Mouse (Mus musculus): ENCODE results near the gene Itih1.

Gene Itih1

DNA sequence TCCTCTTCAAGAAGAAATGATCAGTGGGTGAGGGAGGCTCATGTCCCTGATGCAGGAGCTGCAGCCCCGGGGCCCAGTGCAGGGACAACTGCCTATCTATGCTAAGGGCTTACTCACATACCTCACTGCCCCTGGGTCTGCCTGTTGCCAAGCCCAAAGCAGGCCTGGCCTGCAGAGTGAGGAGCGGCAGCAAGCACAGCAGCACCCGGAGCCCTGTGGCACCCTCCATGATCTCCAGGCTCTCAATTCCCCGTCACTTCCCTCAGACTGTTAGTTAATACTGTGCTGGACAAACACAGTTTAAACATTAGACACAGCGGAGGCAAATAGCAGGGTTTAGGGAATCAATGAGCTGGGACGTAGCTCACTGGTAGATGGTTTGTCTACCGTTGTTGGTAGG lies at the start of gene Itih1:
TSS of gene Itih1 (minus strand) at position 252 of the 400 bp plus-strand sequence.
- CTCF ChIA-PET, result interaction anchor here (0.8 to 3.1 kb wide), 13 partner anchors 9 to 840 kb away, joined by 3 to 10 read pairs (median 4); no protein-coding TSS in a partner anchor
- POLR2A ChIA-PET, result interaction anchor here in 1 of 4 experiments (0.8 to 3.4 kb wide), 5 partner anchors 11 to 54 kb away, joined by 3 to 12 read pairs (median 4); no protein-coding TSS in a partner anchor

DNA sequence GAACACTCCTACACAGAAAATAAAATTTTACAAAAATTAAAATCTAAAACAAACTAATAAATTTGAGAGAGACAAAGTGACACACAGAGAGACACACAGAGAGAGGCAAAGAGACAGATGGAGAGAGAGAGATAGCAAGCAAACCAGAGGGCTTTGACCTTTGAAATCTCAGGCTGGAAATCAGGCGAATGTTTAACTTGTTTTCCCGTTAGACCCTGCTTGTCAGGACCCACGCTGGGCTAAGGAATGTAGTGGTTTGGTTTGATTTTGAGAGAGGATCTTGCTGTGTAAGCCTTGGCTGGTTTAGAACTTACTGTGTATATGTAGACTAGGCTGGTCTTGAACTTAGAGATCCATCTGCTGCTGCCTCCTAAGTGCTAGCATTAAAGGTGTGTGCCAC lies 33.1 kb upstream of the Itih1 start:
- CTCF ChIA-PET, result no interaction called here
- POLR2A ChIA-PET, result interaction anchor here in 1 of 4 experiments (0.6 kb wide), 1 partner anchor 13 kb away, joined by 3 read pairs; no protein-coding TSS in a partner anchor

DNA sequence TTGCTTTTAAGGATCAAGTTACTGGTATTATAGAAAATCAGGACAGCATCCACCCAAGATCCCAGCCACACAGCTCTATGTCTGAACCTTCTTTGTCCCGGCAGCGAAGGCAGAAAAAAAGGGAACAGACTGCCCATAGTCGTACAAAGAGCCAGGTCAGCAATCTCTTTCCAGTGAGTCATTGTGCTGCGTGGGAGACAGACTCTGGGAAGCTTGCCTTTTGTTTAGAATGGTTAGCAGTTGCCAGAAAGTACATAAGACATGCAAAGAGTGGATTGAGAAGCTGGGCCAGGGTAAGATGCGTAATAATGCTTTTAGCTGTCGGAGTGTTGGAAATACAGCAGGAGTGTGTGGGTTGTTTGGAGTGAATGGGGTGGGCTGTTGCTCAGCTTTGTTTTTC lies 31.1 kb upstream of the Itih1 start:
- CTCF ChIA-PET, result no interaction called here
- POLR2A ChIA-PET, result no interaction called here

DNA sequence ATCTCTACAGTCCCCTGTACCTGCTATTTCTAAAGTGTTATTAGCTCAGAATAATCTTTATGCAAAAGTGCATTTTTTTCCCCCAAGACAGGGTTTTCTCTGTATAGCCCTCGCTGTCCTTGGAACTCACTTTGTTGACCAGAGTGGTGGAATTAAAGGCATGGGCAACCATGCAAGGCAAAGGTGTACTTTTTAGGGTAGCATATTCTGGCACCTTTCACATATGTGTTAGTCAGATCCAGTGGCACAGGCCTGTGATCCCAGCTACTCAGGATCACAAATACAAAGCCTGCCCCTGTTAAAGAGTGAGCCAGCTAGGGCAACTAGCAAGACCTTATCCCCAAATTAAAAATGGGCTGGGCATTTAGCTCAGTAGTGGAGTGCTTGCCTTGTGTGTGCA lies 17.3 kb upstream of the Itih1 start:
- ChIA-PET CTCF (interaction anchor here in 1 of 4 experiments (0.7 to 1.3 kb wide), 2 partner anchors 9 to 512 kb away, joined by 3 to 7 read pairs; partner anchors contain the start of gene Nek4), POLR2A (interaction anchor here in 3 of 4 experiments (1.2 to 1.8 kb wide), 3 partner anchors 9 to 10 kb away, joined by 3 to 8 read pairs (median 8); partner anchors contain the start of gene Nek4 (in 2 of the 3))

DNA sequence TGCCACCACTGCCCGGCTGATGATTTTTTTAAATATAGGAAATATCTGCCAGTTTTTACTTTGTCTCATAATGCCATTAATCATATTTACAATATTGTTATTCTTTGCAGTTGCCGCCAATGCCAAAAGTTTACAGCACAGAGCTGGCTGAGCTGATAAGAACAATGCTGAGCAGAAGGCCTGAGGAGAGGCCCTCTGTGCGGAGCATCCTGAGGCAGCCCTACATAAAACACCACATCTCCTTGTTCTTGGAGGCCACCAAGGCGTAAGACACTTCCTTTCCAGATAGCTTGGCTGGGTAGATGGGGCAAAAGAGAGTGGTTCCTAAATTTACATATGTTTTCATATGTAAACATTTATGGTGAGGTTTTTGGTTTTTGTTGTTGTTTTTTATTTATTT lies 15.9 kb upstream of the Itih1 start:
- ChIA-PET CTCF (no interaction called here), POLR2A (interaction anchor here in 2 of 4 experiments (1.2 to 1.4 kb wide), 2 partner anchors 8 to 9 kb away, joined by 3 to 8 read pairs; partner anchors contain the start of gene Nek4 (in 1 of the 2))

DNA sequence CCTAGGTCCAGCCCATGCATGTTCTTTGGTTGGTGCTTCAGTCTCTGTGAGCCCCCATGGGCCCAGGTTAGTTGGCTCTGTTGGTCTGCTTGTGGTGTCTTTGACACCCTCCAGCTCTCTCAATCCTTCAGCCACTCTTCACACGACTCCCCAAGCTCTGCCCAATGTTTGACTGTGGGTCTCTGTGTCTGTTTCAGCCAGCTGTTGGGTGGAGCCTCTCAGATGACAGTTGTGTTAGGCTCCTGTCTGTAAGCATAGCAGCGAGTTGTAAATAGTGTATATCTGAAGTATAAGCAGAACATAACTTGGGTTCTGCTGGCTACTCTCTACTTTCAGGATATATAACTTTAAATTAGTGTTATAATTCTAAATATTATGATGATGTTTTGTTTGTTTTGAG lies 15.4 kb upstream of the Itih1 start:
- POLR2A ChIA-PET, result interaction anchor here in 1 of 4 experiments (0.7 kb wide), 1 partner anchor 14 kb away, joined by 3 read pairs; no protein-coding TSS in a partner anchor
- CTCF ChIA-PET, result no interaction called here

DNA sequence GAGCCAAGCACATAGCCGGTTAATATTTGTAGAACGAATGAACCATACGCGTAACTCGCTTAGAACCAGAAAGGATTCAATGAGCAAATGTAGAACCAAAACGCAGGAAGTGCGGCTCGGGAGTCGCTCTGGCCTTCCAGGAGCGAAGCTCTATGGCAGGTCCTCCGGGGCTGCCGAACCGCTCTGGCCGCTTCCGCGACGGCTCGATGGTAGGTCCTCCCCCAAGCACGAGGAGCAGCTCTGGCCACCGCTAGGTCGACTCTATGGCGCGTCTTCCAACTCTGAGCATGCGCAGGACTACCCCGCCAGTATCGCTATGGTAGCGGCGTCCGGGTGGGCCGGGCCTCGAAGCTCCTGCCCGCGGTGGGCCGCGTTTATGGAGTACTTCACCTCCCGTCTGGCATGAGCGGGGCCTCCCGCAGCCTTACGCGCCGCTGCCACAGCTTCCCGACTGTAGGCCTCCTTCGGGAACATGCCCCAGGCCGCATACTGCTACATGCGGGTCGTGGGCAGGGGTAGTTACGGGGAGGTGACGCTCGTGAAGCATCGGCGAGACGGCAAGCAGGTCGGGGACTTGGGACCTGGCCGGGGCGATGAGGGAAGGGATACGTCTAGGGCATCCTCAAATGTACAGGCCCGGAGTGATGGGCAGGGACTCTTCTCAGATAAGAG lies 8.2 kb upstream of the Itih1 start, which contains the start of gene Nek4:
TSS of gene Nek4 (plus strand) at position 224 of the 672 bp plus-strand sequence.
- ChIA-PET CTCF (interaction anchor here in 2 of 4 experiments (0.6 to 2.1 kb wide), 6 partner anchors 9 to 84 kb away, joined by 3 to 8 read pairs (median 4); no protein-coding TSS in a partner anchor), POLR2A (interaction anchor here in 3 of 4 experiments (0.6 to 2.3 kb wide), 50 partner anchors 9 to 1367 kb away, joined by 3 to 13 read pairs (median 4); partner anchors contain the start of genes Mustn1 (in 2 of the 3), Prkcd (in 2 of the 3), Rft1 (in 2 of the 3) and Dcp1a (in 1 of the 3))

DNA sequence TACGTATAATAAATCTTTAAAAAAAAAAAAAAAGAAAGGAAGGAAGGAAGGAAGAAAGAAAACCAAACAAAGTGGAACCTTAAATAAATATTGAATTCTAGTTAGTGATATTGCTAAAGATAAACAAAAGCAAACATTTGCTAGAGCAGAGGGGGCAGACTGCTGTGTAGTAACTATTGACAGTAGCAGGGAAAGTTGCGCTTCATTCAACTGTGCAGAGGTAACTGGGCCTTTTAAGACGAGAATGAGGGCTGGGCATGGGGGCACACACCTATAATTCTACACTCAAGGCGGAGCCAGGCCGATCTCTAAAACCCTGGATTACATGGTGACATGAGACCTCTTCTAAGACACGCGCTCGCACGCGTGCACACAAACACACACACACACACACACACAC lies 6.9 kb upstream of the Itih1 start:
- ChIA-PET CTCF (interaction anchor here in 3 of 4 experiments (0.6 to 2.1 kb wide), 4 partner anchors 37 to 565 kb away, joined by 3 to 8 read pairs (median 4); no protein-coding TSS in a partner anchor), POLR2A (interaction anchor here in 3 of 4 experiments (0.6 to 2.3 kb wide), 19 partner anchors 9 to 324 kb away, joined by 3 to 13 read pairs (median 7); partner anchors contain the start of genes Mustn1 (in 1 of the 3), Rft1 (in 1 of the 3) and Sfmbt1 (in 1 of the 3))

DNA sequence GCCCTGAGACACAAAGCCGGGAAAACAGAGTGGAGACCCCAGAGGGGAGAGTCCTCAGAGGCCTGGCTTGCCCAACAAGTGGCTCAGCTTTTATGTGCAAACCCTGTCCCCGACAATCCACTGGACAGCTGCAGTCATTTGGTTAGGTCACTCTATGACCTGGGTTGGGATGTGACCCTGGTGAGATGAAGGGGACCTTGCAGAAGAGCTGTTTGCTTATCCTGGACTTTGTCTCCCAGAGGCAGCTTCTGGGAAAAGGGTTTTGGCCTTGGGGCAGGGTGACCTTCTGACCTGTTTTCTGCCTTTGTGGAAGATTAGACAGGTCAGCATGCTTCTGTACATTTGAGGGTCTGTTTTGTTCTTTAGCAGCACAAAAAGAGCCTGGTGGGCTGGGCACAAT lies 1.7 kb upstream of the Itih1 start:
- ChIA-PET CTCF (interaction anchor here (1.5 to 3.1 kb wide), 4 partner anchors 78 kb away, joined by 5 to 9 read pairs (median 8); no protein-coding TSS in a partner anchor), POLR2A (interaction anchor here in 2 of 4 experiments (0.7 to 3.4 kb wide), 10 partner anchors 11 to 184 kb away, joined by 3 to 12 read pairs (median 4); partner anchors contain the start of gene Smim4 (in 1 of the 2))

DNA sequence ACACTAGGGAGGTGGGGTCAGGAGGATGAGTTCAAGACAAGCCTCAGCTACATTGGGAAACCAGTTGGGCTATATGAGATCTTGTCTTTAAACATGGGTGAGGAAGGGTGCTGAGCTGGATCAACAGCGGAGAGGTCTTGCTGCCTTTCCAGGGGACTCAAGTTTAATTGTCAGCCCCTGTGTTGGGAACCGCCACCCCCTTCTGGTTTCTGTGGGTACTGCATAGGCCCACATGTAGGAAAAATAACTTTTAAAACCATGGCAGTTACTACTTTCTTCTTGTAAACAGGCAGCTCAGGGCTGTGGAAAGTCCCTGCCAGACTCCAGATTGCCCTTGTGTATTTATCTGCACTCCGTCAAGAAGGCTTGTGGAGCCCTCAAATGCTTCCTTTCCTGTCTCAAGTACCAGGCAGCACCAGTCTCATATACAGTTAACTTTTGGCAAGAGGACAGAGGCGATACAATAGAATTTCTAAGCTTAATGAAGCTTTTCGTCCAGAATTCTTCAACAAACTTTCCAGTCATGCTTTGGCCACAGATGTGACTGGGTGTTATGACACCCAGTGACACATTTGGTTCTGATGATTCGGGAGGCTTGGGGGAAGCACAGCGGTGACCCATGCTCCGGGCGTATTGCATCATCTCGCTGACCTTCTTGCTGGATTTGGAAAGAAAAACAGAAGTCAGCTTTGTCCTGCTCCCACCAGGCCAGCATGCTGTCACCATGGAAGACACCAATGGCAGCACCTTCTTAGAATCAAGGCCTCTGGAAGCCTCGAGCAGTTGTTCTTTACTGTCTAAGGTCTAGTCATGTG lies 978 bp upstream of the Itih1 start:
- ChIA-PET CTCF (interaction anchor here (0.6 to 3.1 kb wide), 20 partner anchors 10 to 566 kb away, joined by 3 to 10 read pairs (median 4); partner anchors contain the start of gene Tmem110 (in 1 of the 4)), POLR2A (interaction anchor here in 3 of 4 experiments (0.6 to 3.4 kb wide), 12 partner anchors 10 to 184 kb away, joined by 3 to 12 read pairs (median 4); partner anchors contain the start of genes Itih3 (in 1 of the 3) and Smim4 (in 1 of the 3))

DNA sequence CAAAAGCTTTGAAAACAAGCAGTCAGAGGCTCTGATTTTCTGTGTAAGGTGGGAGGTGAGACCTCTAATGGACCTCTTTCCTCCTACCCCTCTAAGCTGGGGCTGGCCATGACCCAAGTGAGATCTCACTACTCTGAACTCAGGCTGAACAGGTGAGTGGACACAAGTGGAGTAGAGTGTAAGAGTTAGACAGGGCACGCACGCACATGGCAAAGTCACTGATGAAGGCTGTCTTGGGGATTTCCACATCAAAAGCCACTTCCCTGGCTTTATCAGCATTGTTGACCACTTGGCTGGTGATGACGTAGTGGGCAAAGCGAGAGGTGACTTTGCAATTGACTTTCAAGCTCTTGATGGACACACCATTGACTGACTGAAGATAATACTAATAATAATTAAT lies 835 bp downstream of the Itih1 start:
- POLR2A ChIA-PET, result interaction anchor here in 1 of 4 experiments (3.7 kb wide), 1 partner anchor 9 kb away, joined by 9 read pairs; the partner anchor contains the start of gene Nek4
- CTCF ChIA-PET, result interaction anchor here in 1 of 4 experiments (0.8 kb wide), 1 partner anchor 9 kb away, joined by 3 read pairs; the partner anchor contains the start of gene Nek4

DNA sequence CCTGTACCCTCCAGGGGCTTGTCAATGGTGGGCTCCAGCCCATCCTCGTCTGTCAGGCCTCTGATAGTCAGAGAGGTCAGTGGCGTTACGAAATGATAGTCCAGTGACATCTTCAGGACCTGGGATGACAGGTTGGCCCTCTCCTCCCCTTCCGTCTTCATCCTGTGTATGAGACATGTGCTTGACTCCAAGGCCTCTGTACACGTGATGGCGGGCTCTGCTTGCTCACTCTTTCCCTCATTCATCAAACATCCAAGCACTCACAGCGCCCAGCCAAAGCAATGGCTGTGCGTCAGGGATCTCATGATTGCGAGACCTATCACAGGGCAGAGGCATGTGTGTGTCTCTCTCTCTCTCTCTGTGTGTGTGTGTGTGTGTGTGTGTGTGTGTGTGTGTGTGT lies 9.7 kb downstream of the Itih1 start:
- POLR2A ChIA-PET, result interaction anchor here (0.6 to 1.7 kb wide), 6 partner anchors 10 to 54 kb away, joined by 3 to 6 read pairs (median 4); partner anchors contain the start of gene Nek4 (in 1 of the 4)
- CTCF ChIA-PET, result interaction anchor here in 3 of 4 experiments (0.6 to 1.8 kb wide), 4 partner anchors 10 to 339 kb away, joined by 3 to 7 read pairs (median 5); partner anchors contain the start of gene Itih1 (in 2 of the 3)

DNA sequence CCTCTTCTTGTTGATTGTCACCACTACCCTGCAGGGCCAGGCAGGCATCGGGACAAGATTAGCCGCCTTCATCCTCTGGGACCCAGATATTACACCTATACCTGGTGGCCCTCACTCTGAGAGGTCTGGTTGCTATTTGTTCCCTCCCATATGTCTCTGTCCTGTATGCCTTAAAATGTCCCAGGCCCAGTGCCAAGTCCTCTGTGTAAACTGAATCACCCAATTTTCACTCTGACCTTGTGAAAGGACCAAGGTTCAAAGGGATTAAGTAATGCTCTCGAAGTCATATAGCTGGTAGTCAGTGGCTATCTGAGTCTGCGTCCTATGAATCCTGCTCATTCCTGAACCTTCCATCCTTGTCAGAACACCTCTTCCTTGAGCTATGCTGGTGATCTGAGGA lies 12.7 kb downstream of the Itih1 start:
- POLR2A ChIA-PET, result interaction anchor here in 2 of 4 experiments (1.0 to 2.5 kb wide), 2 partner anchors 13 to 14 kb away, joined by 5 to 9 read pairs; partner anchors contain the start of gene Itih1 (in 1 of the 2)
- CTCF ChIA-PET, result no interaction called here

DNA sequence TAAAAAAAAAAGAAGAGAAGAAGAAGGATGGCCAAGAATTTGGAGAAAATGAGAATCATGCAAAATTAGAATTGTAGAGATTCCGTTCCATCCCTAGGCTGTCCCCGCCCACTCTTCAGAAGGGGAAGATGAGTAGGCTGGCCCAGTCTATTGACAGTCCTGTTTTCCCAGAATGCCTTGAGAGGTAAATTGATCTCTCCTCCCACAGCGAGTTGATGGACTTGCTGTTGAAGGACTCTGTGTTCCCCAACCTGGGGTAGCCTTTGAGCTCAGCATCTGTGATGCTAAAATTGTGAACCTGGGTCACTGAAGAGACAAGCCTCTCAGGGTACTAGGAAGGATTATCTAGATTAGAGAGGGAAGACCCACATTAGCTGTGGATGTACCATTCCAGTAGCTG lies 17.6 kb downstream of the Itih1 start:
- CTCF ChIA-PET, result interaction anchor here in 1 of 4 experiments (1.2 kb wide), 1 partner anchor 18 kb away, joined by 3 read pairs; no protein-coding TSS in a partner anchor
- POLR2A ChIA-PET, result interaction anchor here in 2 of 4 experiments (0.6 to 1.3 kb wide), 4 partner anchors 10 to 25 kb away, joined by 3 to 4 read pairs (median 4); partner anchors contain the start of gene Nek4 (in 1 of the 2)

DNA sequence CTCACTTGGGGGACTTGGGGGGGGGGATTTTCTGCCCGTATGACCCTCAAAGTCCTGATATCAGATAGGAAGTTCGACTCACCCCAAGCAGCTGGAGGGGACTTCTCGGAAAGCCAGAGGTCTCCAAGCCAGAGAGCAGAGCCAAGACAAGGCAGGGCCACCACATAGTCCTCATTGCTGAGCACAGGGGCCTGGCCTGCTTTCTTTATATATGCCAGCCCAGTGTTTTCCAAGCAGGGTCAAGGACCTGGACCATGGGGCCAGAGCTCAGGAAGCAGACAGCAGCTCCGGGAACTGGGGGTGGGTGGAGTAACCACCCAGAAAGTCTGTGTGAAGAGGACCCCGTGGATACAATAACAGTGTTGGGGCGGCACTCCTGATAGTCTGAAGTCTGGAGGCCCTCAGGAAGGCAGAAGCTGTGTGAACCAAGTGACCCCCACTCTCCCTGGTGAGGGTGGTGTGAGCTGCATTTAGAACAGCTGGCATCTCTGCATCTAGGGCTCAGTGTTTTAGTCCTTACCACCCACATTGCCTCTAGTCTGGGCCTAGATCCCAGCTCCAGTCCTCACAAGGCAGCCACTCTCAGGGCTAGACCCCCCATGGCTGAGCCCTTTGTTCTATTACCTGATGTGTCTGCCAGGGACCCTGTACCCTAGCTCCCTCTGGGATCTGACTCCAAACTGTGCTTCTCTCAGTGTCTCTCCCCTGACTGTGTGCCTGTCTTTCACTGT lies 19.5 kb downstream of the Itih1 start, which contains the start of gene Itih3:
TSS of gene Itih3 (minus strand) at position 386 of the 731 bp plus-strand sequence.
- POLR2A ChIA-PET, result interaction anchor here in 2 of 4 experiments (0.5 to 1.3 kb wide), 9 partner anchors 10 to 754 kb away, joined by 3 to 11 read pairs (median 3); partner anchors contain the start of genes Mustn1 (in 1 of the 2) and Nek4 (in 1 of the 2)
- CTCF ChIA-PET, result interaction anchor here in 1 of 4 experiments (0.6 kb wide), 1 partner anchor 9 kb away, joined by 3 read pairs; no protein-coding TSS in a partner anchor

DNA sequence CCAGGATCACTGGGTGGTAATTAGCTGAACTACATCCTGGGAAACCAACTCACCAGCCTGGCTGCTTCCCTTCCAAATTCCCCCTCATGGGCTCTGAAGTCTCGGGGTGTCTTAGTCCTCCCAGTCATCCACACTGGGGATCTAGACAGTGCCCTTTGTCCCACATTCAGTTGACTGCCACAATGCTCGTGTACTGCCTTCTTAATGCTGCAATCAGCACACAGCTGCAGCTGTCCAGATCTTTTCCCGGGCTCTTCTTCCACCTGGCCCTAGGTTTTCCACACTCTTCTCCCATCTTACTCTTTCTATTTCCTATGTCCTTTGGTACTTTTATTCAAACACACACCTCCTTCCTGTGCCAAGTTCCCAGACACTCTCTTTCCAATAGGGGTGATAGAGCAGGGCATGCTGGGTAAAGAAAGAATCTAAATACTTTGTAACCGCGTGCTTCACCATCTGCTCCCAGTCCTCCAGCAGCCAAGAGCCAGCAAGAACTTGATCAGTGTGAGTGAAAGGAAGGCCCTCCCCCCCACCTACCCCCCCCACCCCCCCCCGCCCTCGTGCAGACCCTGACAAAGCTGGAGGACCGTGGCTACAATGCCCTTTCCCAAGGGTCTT lies 20.9 kb downstream of the Itih1 start:
- CTCF ChIA-PET, result no interaction called here
- POLR2A ChIA-PET, result interaction anchor here in 2 of 4 experiments (0.7 to 1.3 kb wide), 6 partner anchors 19 to 303 kb away, joined by 3 to 11 read pairs (median 5); partner anchors contain the start of genes Mustn1 (in 1 of the 2) and Nek4 (in 1 of the 2)
